Mouse (Mus musculus): Measurements from ENCODE around the gene Gzmm.

- TF ChIP-seq CTCF (IDR thresholded peaks at IDR 0.05; ENCODE audit: borderline replicate concordance, extremely low read depth, insufficient read depth, insufficient read length) (no peak), POLR2A (IDR thresholded peaks at IDR 0.05; ENCODE audit: borderline replicate concordance, extremely low read depth, insufficient read depth, insufficient read length, poor library complexity, severe bottlenecking) (no peak)
Observed at GRCm38 (mm10) chr10:79708668-79709067, 19.8 kb downstream of the Gzmm start.

All from brain, embryonic 14.5 days (tissue).